Mouse (Mus musculus) forebrain, embryonic 13.5 days (tissue): ENCODE measurements at regions not wholly inside any gene's neighbourhood (a gene's known extent, or its start where the extent isn't known, plus 50 kb on each side); places are given as distances from the start of the nearest gene placed in this dataset.

Experiments used
- ATAC-seq: fragments of 200-750 bp; cut with Nextera tagmentation; 2 replicates; pipeline ENCODE4 v1.8.0; 2017
- H3K27ac ChIP-seq: fragments of 300-500 bp; sonication (generic); 2 replicates; pipeline ENCODE4 v1.5.1; 2015; ENCODE audit warnings: inconsistent platforms, mild to moderate bottlenecking, moderate library complexity
- H3K27me3 ChIP-seq: fragments of 300-500 bp; sonication (generic); 2 replicates; pipeline ENCODE4 v1.6.1; 2015; ENCODE audit warnings: mild to moderate bottlenecking, inconsistent platforms
- H3K36me3 ChIP-seq: fragments of 300-500 bp; sonication (generic); 2 replicates; pipeline ENCODE4 v1.6.1; 2015; ENCODE audit warnings: mild to moderate bottlenecking, inconsistent platforms; ENCODE audit not compliant: poor library complexity, severe bottlenecking
- H3K4me1 ChIP-seq: fragments of 300-500 bp; sonication (generic); 2 replicates; pipeline ENCODE4 v1.6.1; 2015; ENCODE audit warnings: inconsistent platforms
- H3K4me2 ChIP-seq: fragments of 300-500 bp; sonication (generic); 2 replicates; pipeline ENCODE4 v1.6.1; 2015; ENCODE audit warnings: inconsistent platforms, mild to moderate bottlenecking, moderate library complexity
- H3K4me3 ChIP-seq: fragments of 300-500 bp; sonication (generic); 2 replicates; pipeline ENCODE4 v1.5.1; 2015; ENCODE audit warnings: mild to moderate bottlenecking, inconsistent platforms
- H3K9ac ChIP-seq: fragments of 300-500 bp; sonication (generic); 2 replicates; pipeline ENCODE4 v1.6.1; 2015; ENCODE audit warnings: mild to moderate bottlenecking, inconsistent platforms
- H3K9me3 ChIP-seq: fragments of 300-500 bp; sonication (generic); replicated peaks from 2 replicates; pipeline ENCODE4 v1.6.1; 2016; ENCODE audit warnings: inconsistent platforms
- WGBS: fragments of 180-500 bp; shearing (Covaris S2); methylation state at CpG from one replicate; pipeline ENCODE4 v1.1.7; 2015; 5-methylcytosine and 5-hydroxymethylcytosine counted together

DNA sequence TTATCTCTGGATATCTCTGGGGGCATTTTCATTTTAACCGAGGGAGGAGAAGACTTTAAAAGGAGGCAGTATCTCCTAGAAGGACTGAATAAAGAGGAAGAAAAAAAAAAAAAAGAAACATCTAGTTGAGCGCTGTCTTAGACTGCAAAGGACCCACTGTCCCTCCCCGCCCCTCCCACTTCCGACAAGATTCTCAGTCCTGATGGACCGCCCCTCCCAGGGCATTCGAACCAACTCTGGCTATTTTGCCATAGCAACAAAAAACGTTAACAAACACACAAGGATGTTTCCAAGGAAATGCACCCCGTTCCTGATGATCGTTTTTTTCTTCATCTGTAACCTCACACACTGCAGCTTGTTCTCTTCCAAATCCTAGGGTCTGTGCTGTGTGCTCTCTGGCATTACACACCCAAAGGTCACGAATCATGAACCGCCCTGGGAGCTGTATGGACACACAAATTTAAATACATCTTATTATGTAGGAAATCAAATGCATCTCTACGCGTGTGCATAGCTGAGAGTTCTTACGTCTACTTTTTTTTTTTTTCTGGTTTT, 75.8 kb downstream of the Rnd3 start:
- no peak overlapping the region for H3K4me3 ChIP-seq
- no peaks in the 10 kb centered on the region for H3K36me3 ChIP-seq
- 74% methylated on average over 14 of the region's 14 CpGs for WGBS
- no peaks in the 10 kb centered on the region for H3K9me3 ChIP-seq
- H3K4me1 ChIP-seq: peaks cover 8% of the 10 kb centered on the region
- ATAC-seq: no peak
- H3K9ac ChIP-seq: no peak overlapping the region
- H3K4me2 ChIP-seq: no peak overlapping the region
- H3K27me3 ChIP-seq: no peaks in the 10 kb centered on the region
- no peak overlapping the region for H3K27ac ChIP-seq

DNA sequence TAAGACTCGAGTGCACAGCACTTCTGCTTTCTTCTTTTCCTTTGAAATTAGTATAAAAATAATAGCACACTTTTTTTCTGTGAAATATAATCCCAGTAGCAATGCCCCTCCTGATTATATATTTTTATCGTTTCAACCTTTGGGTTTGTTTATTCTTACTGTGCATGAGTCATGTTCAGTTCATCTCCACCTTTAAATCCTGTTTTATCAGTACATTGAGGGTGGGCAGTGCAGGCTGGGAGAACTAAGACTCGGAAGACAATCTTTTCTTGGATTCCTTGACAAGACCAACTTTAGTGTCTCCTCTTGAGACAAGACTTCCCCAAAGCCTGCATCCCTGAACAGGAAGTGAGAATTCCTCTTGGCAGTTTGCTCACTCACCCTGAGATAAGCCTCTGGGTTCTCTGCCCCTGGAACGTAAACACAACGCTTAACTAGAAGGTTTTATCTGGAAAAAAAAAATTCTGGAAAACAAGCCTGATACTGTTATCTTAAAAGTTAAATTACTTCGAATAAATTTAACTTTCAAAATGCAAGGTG, 76.5 kb downstream of the Rnd3 start:
- H3K4me2 ChIP-seq: no peak overlapping the region
- no peaks in the 10 kb centered on the region for H3K27me3 ChIP-seq
- H3K27ac ChIP-seq: no peak overlapping the region
- WGBS: 74% methylated on average over 6 of the region's 6 CpGs
- no peaks in the 10 kb centered on the region for H3K9me3 ChIP-seq
- no peaks in the 10 kb centered on the region for H3K36me3 ChIP-seq
- no peak for ATAC-seq
- no peak overlapping the region for H3K4me3 ChIP-seq
- peaks cover 8% of the 10 kb centered on the region for H3K4me1 ChIP-seq
- H3K9ac ChIP-seq: no peak overlapping the region

DNA sequence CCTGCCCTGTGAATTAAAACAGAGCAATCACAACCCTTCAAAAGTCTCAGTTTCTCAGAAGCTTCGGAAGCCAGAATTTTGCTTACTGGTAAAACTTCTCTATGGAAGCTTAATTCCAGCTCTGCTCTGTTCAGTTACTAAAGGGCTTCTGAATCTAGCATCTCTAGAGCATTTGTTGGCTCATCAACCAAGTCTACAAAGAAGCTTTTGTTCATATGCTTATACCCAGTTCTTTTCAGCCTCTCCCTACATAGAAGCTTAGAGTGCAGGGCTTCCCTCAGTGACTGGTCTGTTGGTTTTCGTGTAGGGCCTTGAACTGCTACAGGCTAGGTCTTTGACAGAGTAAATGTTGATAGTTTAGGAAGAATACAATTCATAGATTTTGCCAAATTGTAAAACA, 78.0 kb downstream of the Rnd3 start:
- H3K4me2 ChIP-seq: no peak overlapping the region
- peaks cover 18% of the 10 kb centered on the region for H3K4me1 ChIP-seq
- WGBS: 36% methylated on average over 2 of the region's 2 CpGs
- no peak overlapping the region for H3K4me3 ChIP-seq
- no peaks in the 10 kb centered on the region for H3K36me3 ChIP-seq
- H3K27ac ChIP-seq: peak overlapping the region; percentile 44; the same call in 1 of the 2 replicates
- no peaks in the 10 kb centered on the region for H3K9me3 ChIP-seq
- H3K27me3 ChIP-seq: no peaks in the 10 kb centered on the region
- ATAC-seq: no peak
- H3K9ac ChIP-seq: no peak overlapping the region

DNA sequence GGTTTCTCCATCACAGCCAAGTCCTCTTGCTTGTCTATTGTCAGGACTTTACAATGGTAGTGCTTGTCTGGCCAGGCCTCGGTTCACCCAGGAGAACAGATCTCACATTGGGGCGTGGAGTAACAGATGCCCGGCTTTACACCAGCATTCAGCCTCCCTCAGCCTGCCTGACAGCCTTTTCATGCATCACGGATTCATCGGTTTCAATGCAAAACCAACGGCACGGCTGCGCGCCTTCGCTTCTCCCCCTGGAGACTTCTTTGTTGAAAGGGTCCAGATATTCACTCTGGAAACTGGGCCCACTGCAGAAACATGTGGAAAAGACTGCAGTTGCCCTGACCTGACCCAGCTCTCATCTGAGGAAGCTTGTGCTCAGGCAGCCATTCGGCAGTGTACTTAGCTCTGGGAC, 82.5 kb downstream of the Rnd3 start:
- Histone ChIP-seq H3K4me3 (no peak overlapping the region), H3K9me3 (no peaks in the 10 kb centered on the region), H3K9ac (peak overlapping the region; percentile 53; the same call in 1 of the 2 replicates), H3K36me3 (no peaks in the 10 kb centered on the region), H3K27me3 (no peaks in the 10 kb centered on the region), H3K4me1 (peaks cover 29% of the 10 kb centered on the region), H3K27ac (peak overlapping the region; percentile 94), H3K4me2 (peak overlapping the region; percentile 42)
- ATAC-seq: peak; percentile 94
- 12% methylated on average over 11 of the region's 11 CpGs for WGBS

DNA sequence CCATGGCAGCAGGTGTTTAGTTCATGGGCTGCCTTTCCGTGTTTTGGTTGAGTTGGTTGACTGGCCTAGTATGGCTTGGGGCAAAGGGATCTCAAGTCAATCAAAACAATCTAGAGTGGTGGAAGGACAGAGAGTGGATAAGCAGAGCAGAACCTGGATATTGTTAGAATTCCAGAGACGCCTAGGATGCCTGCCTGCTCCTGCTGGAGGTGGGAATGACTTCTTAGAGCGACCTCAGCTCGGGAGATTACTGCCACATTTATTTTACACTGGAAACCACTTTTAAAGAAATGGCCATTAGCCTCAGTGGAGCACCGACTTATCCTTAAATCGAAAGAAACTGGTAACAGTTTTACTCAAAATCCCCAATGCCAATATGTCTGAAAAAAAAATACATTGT, 83.1 kb downstream of the Rnd3 start:
- 53% methylated on average over 6 of the region's 6 CpGs for WGBS
- H3K4me2 ChIP-seq: no peak overlapping the region
- no peaks in the 10 kb centered on the region for H3K36me3 ChIP-seq
- H3K27me3 ChIP-seq: no peaks in the 10 kb centered on the region
- H3K27ac ChIP-seq: peak overlapping the region; percentile 94
- H3K4me3 ChIP-seq: no peak overlapping the region
- no peak overlapping the region for H3K9ac ChIP-seq
- no peak for ATAC-seq
- peaks cover 25% of the 10 kb centered on the region for H3K4me1 ChIP-seq
- H3K9me3 ChIP-seq: no peaks in the 10 kb centered on the region

DNA sequence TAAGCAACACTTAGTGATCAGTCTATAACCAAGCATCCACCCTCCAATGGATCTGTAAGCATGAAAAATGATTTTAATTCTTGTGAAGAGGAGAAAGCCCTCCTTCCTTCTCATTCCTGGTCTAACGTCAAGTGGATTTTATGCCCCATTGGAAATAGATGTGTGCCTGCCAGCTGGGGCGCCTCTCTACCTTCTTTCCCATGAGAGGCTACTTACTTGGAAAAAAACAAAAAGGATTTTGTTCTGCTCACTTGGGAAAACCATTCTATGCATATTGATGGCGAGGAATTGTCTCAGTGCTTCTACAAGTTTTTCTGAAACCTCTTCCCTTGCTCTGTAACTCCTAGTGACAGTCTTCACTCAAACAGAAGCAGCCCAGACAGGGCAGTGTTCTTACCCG, 84.1 kb downstream of the Rnd3 start:
- no peak overlapping the region for H3K4me2 ChIP-seq
- peak overlapping the region; percentile 25; the same call in 1 of the 2 replicates for H3K27ac ChIP-seq
- H3K4me1 ChIP-seq: peaks cover 20% of the 10 kb centered on the region
- WGBS: 54% methylated on average over 4 of the region's 4 CpGs
- H3K9me3 ChIP-seq: no peaks in the 10 kb centered on the region
- ATAC-seq: no peak
- H3K4me3 ChIP-seq: no peak overlapping the region
- no peak overlapping the region for H3K9ac ChIP-seq
- H3K36me3 ChIP-seq: no peaks in the 10 kb centered on the region
- H3K27me3 ChIP-seq: no peaks in the 10 kb centered on the region

DNA sequence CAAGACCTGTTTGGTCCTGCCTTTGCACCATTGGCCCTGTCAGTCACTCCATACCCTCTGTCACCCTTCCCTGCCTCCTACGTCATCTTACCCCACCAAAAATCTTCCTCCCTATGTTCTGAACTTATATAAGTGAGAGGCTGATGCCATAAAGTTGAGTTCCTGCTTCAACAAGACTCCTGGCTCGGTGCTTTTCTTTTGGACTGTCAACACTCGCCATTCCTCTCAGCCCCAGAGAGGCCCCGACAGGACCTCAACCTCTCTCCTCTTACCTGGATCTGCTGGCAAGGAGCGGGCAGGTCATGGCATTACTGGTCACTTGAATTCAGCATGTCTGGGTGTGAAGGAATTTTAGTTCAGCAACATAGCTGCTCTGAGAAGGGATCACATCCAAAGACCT, 86.9 kb downstream of the Rnd3 start:
- H3K27me3 ChIP-seq: no peaks in the 10 kb centered on the region
- no peak overlapping the region for H3K27ac ChIP-seq
- no peak overlapping the region for H3K9ac ChIP-seq
- no peaks in the 10 kb centered on the region for H3K36me3 ChIP-seq
- no peak overlapping the region for H3K4me2 ChIP-seq
- H3K4me3 ChIP-seq: no peak overlapping the region
- no peak for ATAC-seq
- no peaks in the 10 kb centered on the region for H3K9me3 ChIP-seq
- H3K4me1 ChIP-seq: peaks cover 20% of the 10 kb centered on the region
- 95% methylated on average over 5 of the region's 5 CpGs for WGBS

DNA sequence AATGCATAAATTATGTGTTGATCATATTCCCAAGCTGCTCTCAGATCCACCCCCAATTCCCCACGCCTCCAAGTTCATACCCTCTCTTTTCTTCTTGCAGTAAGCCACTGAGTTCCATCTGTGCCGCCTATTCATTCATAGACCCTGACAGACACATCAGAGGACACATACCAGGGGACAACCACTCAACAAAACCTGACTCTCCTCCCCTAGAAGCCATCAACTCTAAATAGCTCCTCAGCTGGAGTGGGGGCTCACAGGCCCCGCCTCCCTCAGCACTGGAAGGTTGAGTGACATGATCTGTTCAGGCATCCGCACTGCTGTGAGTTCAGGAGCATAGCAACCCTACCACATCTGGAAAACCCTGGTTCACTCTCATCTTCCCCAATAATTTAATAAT, 90.8 kb downstream of the Rnd3 start:
- no peak overlapping the region for H3K4me2 ChIP-seq
- H3K4me1 ChIP-seq: no peaks in the 10 kb centered on the region; the same call in 1 of the 2 replicates
- H3K4me3 ChIP-seq: no peak overlapping the region
- WGBS: 73% methylated on average over 4 of the region's 4 CpGs
- no peak overlapping the region for H3K27ac ChIP-seq
- no peaks in the 10 kb centered on the region for H3K27me3 ChIP-seq
- no peak; the same call in 1 of the 2 replicates for ATAC-seq
- H3K36me3 ChIP-seq: no peaks in the 10 kb centered on the region
- H3K9me3 ChIP-seq: no peaks in the 10 kb centered on the region
- no peak overlapping the region for H3K9ac ChIP-seq

DNA sequence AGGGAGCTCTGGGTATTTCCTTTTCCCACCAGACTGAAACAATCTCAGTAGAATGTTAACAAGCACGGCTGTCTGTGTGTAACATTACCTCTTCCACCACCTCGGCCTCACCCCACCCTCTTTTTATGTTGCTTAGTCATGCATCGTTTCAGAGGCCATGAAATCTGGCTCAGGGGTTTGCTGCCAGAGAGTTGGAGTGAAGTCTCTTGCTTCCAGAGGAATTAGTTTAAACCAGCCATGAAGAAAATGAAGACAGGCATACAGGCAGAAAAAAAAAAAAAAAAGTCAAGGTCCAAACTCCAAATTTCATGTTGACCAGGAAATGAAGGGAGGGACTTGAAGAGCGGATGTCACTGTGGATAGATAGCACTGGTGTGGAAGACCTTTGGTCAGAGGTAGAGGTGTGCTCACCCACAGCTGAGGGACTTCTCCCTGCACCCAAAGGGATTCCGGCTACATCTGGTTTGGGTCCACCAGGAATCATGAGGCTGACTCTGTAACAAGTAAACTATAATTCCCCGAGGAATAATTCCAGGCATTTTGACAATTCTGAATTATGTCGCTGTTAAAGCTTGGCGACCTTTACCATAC, 92.7 kb downstream of the Rnd3 start:
- WGBS: 64% methylated on average over 8 of the region's 8 CpGs
- Histone ChIP-seq H3K4me1 (no peaks in the 10 kb centered on the region; the same call in 1 of the 2 replicates), H3K4me2 (no peak overlapping the region), H3K36me3 (no peaks in the 10 kb centered on the region), H3K27me3 (no peaks in the 10 kb centered on the region), H3K9ac (no peak overlapping the region), H3K27ac (no peak overlapping the region), H3K9me3 (no peaks in the 10 kb centered on the region), H3K4me3 (no peak overlapping the region)
- ATAC-seq: no peak

DNA sequence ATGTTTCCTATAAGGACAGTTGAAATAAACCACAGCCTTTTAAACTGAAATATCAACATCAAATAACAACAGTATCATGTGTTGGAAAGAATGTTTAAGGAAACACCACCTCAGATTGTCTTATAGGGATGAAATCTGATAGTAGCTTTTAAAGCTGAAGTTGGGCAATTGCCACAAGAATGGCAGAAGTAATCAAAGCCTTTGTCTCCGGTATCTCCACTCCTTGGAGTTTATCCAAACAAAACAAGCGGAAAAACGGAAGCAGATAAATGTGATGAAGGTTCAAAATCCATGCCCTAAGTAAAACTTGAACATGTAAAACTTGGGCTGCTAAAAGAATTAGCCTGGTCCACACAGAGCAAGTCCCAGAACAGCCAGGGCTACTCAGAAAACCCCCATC, 93.6 kb downstream of the Rnd3 start:
- no peaks in the 10 kb centered on the region for H3K9me3 ChIP-seq
- WGBS: 57% methylated on average over 3 of the region's 3 CpGs
- no peaks in the 10 kb centered on the region for H3K36me3 ChIP-seq
- H3K27ac ChIP-seq: no peak overlapping the region
- H3K27me3 ChIP-seq: no peaks in the 10 kb centered on the region
- no peak for ATAC-seq
- no peak overlapping the region for H3K4me2 ChIP-seq
- H3K4me1 ChIP-seq: no peaks in the 10 kb centered on the region; the same call in 1 of the 2 replicates
- H3K4me3 ChIP-seq: no peak overlapping the region
- H3K9ac ChIP-seq: no peak overlapping the region

DNA sequence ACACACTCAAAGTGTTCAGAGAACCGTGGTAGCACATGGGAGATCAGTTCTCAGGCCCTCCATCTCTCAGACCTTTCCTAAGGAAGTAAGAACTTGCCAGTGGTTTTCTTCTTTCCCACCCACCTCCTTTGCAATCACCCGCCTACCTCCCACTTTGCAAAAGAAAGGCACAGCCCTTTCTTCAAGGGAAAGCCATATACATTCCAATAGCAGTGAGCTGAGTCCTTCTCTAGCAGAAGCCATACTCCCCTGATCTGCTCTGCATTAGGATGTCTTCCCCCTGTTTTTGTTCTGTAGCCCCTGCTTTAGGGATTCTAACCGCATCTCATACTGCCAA, 99.1 kb downstream of the Rnd3 start:
- no peak overlapping the region for H3K4me2 ChIP-seq
- H3K27me3 ChIP-seq: no peaks in the 10 kb centered on the region
- 66% methylated on average over 3 of the region's 3 CpGs for WGBS
- no peak for ATAC-seq
- no peaks in the 10 kb centered on the region for H3K9me3 ChIP-seq
- H3K36me3 ChIP-seq: no peaks in the 10 kb centered on the region
- H3K4me3 ChIP-seq: no peak overlapping the region
- no peak overlapping the region for H3K27ac ChIP-seq
- no peak overlapping the region for H3K9ac ChIP-seq
- peaks cover 20% of the 10 kb centered on the region for H3K4me1 ChIP-seq

DNA sequence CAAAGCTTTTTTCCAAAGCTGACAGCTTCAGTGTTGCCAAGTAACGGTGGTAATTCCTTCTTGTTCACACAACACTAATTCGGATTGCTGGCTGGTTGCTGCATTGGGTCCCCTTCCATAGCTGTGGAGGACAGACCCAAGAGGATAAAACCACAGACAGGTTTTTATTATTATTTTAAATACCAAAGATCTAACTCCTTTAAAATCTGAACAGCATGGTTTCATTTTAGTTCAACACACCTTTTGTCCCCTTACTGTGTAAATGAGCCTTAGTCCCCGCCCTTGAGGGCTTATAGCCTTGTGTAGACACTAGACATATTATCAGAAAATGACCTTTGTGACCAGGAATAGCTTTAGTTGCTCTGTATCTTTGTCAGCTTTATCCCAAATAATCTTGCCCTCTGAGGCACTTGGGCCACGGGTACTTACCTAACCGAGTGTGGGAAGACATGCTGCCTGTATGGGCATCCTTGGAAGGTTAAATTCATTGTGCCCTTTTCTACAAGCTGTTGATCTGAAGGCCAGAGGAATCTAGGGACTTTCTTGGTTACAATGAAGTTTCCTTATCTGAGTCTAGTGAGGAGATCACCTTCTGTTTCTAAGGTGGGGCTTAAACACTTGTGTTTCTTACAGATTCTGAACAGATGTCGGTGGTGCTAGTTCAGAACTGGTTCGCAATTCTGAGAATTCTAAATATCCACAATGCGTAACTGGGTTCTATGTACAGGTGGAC, 99.6 kb downstream of the Rnd3 start:
- H3K4me1 ChIP-seq: peaks cover 20% of the 10 kb centered on the region
- H3K4me2 ChIP-seq: no peak overlapping the region
- H3K4me3 ChIP-seq: no peak overlapping the region
- 56% methylated on average over 8 of the region's 8 CpGs for WGBS
- H3K27me3 ChIP-seq: no peaks in the 10 kb centered on the region
- no peak overlapping the region for H3K27ac ChIP-seq
- H3K9me3 ChIP-seq: no peaks in the 10 kb centered on the region
- H3K9ac ChIP-seq: no peak overlapping the region
- no peak for ATAC-seq
- H3K36me3 ChIP-seq: no peaks in the 10 kb centered on the region
